Mouse (Mus musculus): ENCODE measurements at regions not wholly inside any gene's neighbourhood (a gene's known extent, or its start where the extent isn't known, plus 50 kb on each side); places are given as distances from the start of the nearest gene placed in this dataset.
"Not testable (repeated sequence)": the region's sequence is repeated elsewhere in the genome, so short reads cannot be mapped to it uniquely, and the experiment has no call there.

DNA sequence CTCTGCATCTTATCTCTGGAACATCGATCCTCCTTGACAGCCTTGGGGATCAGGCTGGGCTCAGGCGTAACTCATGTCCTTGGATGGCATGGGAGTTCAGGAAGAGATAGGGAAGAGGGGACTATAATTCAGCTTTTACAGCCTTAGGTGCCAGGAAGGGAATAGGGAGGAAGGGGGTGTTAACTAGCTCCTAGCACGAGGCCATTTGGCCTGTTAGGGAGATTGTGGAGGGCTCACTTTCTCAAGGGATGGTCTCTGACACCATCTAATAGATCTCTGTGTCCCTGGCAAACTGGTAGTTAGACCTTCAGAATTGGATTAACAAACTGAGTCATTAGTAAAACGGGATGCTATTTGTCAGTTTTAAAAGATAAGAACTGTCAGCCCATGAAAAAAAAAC is 292.1 kb upstream of the Pkdcc start:
- TF ChIP-seq CTCF, POLR2A (IDR thresholded peaks at IDR 0.05; ENCODE audit: insufficient read depth, low read depth, low read length): not testable (repeated sequence)

All from olfactory bulb, adult 2 months (tissue).